Mouse (Mus musculus) MEL (cell line): ENCODE data around the gene Mical3. TPM values are rescaled to one million over a fixed set of nuclear protein-coding genes. Genes with fewer than 3 reads are reported as not detected.

Experiments used
- DNase-seq: peaks from one replicate; pipeline ENCODE4 v3.0.0; 2011; ENCODE audit warnings: low read depth, low spot score
- H3K27ac ChIP-seq: 2 replicates; pipeline ENCODE4 v1.5.1; 2012; ENCODE audit warnings: low read depth, mild to moderate bottlenecking, control low read depth, low read length, moderate library complexity; ENCODE audit not compliant: control insufficient read depth
- H3K27me3 ChIP-seq, 2 experiments: fragments of 150-350 bp in 1 of 2; sonication (generic) in 1 of 2; 2 replicates each; pipeline ENCODE4 v1.6.1; 2012; ENCODE audit warnings: low read length in 2 of 2, mild to moderate bottlenecking in 2 of 2, improper control_type of control experiment in 1 of 2, moderate library complexity in 1 of 2; ENCODE audit not compliant: insufficient read depth in 2 of 2, control insufficient read depth in 1 of 2
- H3K36me3 ChIP-seq, 2 experiments: 2 replicates each; pipeline ENCODE4 v1.6.1; 2012 to 2014; ENCODE audit warnings: low read length in 2 of 2, improper control_type of control experiment in 1 of 2, inconsistent platforms in 1 of 2, mild to moderate bottlenecking in 1 of 2; ENCODE audit not compliant: insufficient read depth in 2 of 2, control insufficient read depth in 1 of 2
- H3K4me1 ChIP-seq, 2 experiments: fragments of 150-350 bp in 1 of 2; sonication (generic) in 1 of 2; 2 replicates each; pipeline ENCODE4 v1.6.1; 2012; ENCODE audit warnings: low read length in 2 of 2, improper control_type of control experiment in 1 of 2, mild to moderate bottlenecking in 1 of 2; ENCODE audit not compliant: insufficient read depth in 2 of 2, control insufficient read depth in 1 of 2
- H3K4me3 ChIP-seq, 2 experiments: fragments of 150-350 bp in 1 of 2; sonication (generic) in 1 of 2; 2 replicates each; pipeline ENCODE4 v1.5.1; 2012; ENCODE audit warnings: low read depth in 2 of 2, low read length in 2 of 2, mild to moderate bottlenecking in 2 of 2, moderate library complexity in 2 of 2, control low read depth in 1 of 2, improper control_type of control experiment in 1 of 2; ENCODE audit not compliant: control insufficient read depth in 1 of 2, insufficient read depth in 1 of 2
- H3K79me2 ChIP-seq: 2 replicates; pipeline ENCODE4 v1.6.1; 2012; ENCODE audit warnings: mild to moderate bottlenecking, low read length, moderate library complexity; ENCODE audit not compliant: control insufficient read depth, poor library complexity, insufficient read depth
- H3K9ac ChIP-seq: 2 replicates; pipeline ENCODE4 v1.6.1; 2012; ENCODE audit warnings: low read depth, mild to moderate bottlenecking, control low read depth, low read length, moderate library complexity; ENCODE audit not compliant: control insufficient read depth, poor library complexity, severe bottlenecking
- H3K9me3 ChIP-seq: fragments of 150-350 bp; sonication (generic); replicated peaks from 2 replicates; pipeline ENCODE4 v1.6.1; 2012; ENCODE audit warnings: mild to moderate bottlenecking, low read length, improper control_type of control experiment, moderate library complexity; ENCODE audit not compliant: insufficient read depth
- CHD1 ChIP-seq: IDR thresholded peaks from 2 replicates; pipeline ENCODE4 v1.6.1; 2012; ENCODE audit warnings: low read depth, mild to moderate bottlenecking, inconsistent platforms, low read length, improper control_type of control experiment
- CHD2 ChIP-seq: IDR thresholded peaks from 2 replicates; pipeline ENCODE4 v1.6.1; 2011; ENCODE audit warnings: low read length, improper control_type of control experiment
- E2F4 ChIP-seq: IDR thresholded peaks from 2 replicates; pipeline ENCODE4 v1.6.1; 2011; ENCODE audit warnings: low read depth, low read length, improper control_type of control experiment, borderline replicate concordance
- GABPA ChIP-seq: IDR thresholded peaks from 2 replicates; pipeline ENCODE4 v1.6.1; 2012; ENCODE audit warnings: low read depth, mild to moderate bottlenecking, inconsistent platforms, low read length, improper control_type of control experiment, moderate library complexity
- GATA1 ChIP-seq: IDR thresholded peaks from 2 replicates; pipeline ENCODE4 v1.6.1; 2011; ENCODE audit warnings: low read depth, low read length, improper control_type of control experiment
- HCFC1 ChIP-seq: IDR thresholded peaks from 2 replicates; pipeline ENCODE4 v1.6.1; 2012; ENCODE audit warnings: low read depth, mild to moderate bottlenecking, inconsistent platforms, low read length, improper control_type of control experiment, moderate library complexity
- JUND ChIP-seq: IDR thresholded peaks from 2 replicates; pipeline ENCODE4 v1.6.1; 2011; ENCODE audit warnings: low read depth, mild to moderate bottlenecking, improper control_type of control experiment, low read length
- MAX ChIP-seq: IDR thresholded peaks from 2 replicates; pipeline ENCODE4 v1.6.1; 2011; ENCODE audit warnings: low read length, improper control_type of control experiment
- MYB ChIP-seq: IDR thresholded peaks from 2 replicates; pipeline ENCODE4 v1.6.1; 2011; ENCODE audit warnings: mild to moderate bottlenecking, low read depth, low read length, improper control_type of control experiment
- MYC ChIP-seq: IDR thresholded peaks from 2 replicates; pipeline ENCODE4 v1.6.1; 2011; ENCODE audit warnings: low read depth, mild to moderate bottlenecking, low read length, improper control_type of control experiment, moderate library complexity
- POLR2A ChIP-seq, 2 experiments: IDR thresholded peaks; 2 replicates each; pipeline ENCODE4 v1.6.1; 2011 to 2012; ENCODE audit warnings: low read length in 2 of 2, mild to moderate bottlenecking in 2 of 2, control low read depth in 1 of 2, improper control_type of control experiment in 1 of 2, low read depth in 1 of 2, moderate library complexity in 1 of 2; ENCODE audit not compliant: control insufficient read depth in 1 of 2, insufficient read depth in 1 of 2, poor library complexity in 1 of 2
- POLR2AphosphoS2 ChIP-seq: IDR thresholded peaks from 2 replicates; pipeline ENCODE4 v1.6.1; 2011; ENCODE audit warnings: low read length, improper control_type of control experiment
- POLR2AphosphoS5 ChIP-seq: IDR thresholded peaks from 2 replicates; pipeline ENCODE4 v1.6.1; 2012; ENCODE audit warnings: low read depth, borderline replicate concordance, mild to moderate bottlenecking, inconsistent platforms, low read length, moderate library complexity, mixed read lengths
- SIN3A ChIP-seq: IDR thresholded peaks from 2 replicates; pipeline ENCODE4 v1.6.1; 2012; ENCODE audit warnings: low read length, improper control_type of control experiment, inconsistent platforms
- SMC3 ChIP-seq: IDR thresholded peaks from 2 replicates; pipeline ENCODE4 v1.6.1; 2011; ENCODE audit warnings: low read depth, low read length, improper control_type of control experiment
- TCF12 ChIP-seq: IDR thresholded peaks from 2 replicates; pipeline ENCODE4 v1.6.1; 2014; ENCODE audit warnings: low read depth, mild to moderate bottlenecking, inconsistent platforms, low read length, improper control_type of control experiment, moderate library complexity
- UBTF ChIP-seq: IDR thresholded peaks from 2 replicates; pipeline ENCODE4 v1.6.1; 2012; ENCODE audit warnings: low read depth, mild to moderate bottlenecking, inconsistent platforms, low read length, improper control_type of control experiment, moderate library complexity, borderline replicate concordance; ENCODE audit not compliant: insufficient read depth
- USF1 ChIP-seq: IDR thresholded peaks from 2 replicates; pipeline ENCODE4 v1.6.1; 2014; ENCODE audit warnings: low read depth, mild to moderate bottlenecking, inconsistent platforms, low read length, improper control_type of control experiment, moderate library complexity
- USF2 ChIP-seq, 2 experiments: IDR thresholded peaks; 2 replicates each; pipeline ENCODE4 v1.6.1; 2011 to 2012; ENCODE audit warnings: improper control_type of control experiment in 2 of 2, low read length in 2 of 2, borderline replicate concordance in 1 of 2, inconsistent platforms in 1 of 2, low read depth in 1 of 2, mild to moderate bottlenecking in 1 of 2; ENCODE audit not compliant: insufficient read depth in 1 of 2
- ZKSCAN1 ChIP-seq: IDR thresholded peaks from 2 replicates; pipeline ENCODE4 v1.6.1; 2012; ENCODE audit warnings: low read depth, mild to moderate bottlenecking, inconsistent platforms, low read length, improper control_type of control experiment, moderate library complexity
- ZMIZ1 ChIP-seq: IDR thresholded peaks from 2 replicates; pipeline ENCODE4 v1.6.1; 2012; ENCODE audit warnings: low read depth, mild to moderate bottlenecking, inconsistent platforms, low read length, improper control_type of control experiment, moderate library complexity
- ZNF384 ChIP-seq: IDR thresholded peaks from 2 replicates; pipeline ENCODE4 v1.6.1; 2012; ENCODE audit warnings: low read depth, mild to moderate bottlenecking, inconsistent platforms, low read length, improper control_type of control experiment
- polyA plus RNA-seq, 2 experiments: library from polyadenylated mRNA; stranded (reverse) in 1 of 2; unstranded in 1 of 2; fragments of >175 nt in 1 of 2; fragments of >200 nt in 1 of 2; gene quantifications; 2 replicates each; pipeline versions ENCODE4 v1.2.1 to v1.2.4; 2012; ENCODE audit warnings: low replicate concordance in 2 of 2, low read depth in 1 of 2; ENCODE audit not compliant: insufficient read length in 2 of 2, insufficient read depth in 1 of 2, missing spikeins in 1 of 2
- total RNA-seq: library from RNA; depleted of rRNA; stranded (reverse); fragments of 300-350 nt; gene quantifications from 2 replicates; pipeline ENCODE4 v1.2.3, GENCODE M21; 2012

The Mical3 gene
- total and polyA plus RNA-seq, 3 experiments: 19.8 to 125 (median 31.4) TPM

DNA sequence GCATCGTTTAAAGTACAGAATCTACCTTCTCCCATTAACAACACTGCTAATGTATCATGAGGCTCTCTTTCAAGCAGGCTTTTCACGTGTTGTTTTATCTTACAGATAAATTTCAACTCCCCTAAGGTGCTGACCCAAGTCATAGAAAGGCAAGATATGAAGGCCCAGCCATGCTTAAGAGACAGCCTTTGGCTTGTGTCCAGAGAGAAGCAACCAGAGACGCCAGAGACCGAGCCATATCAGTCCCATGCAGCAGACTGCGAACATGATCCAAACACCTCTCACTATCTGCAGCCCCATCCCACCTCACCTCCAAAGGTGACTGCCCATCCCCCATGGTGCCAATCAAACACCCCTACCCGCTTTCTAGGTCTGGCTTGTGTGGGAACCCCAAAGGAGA lies 138.9 kb downstream of the Mical3 start (continued):
- TF ChIP-seq ZKSCAN1: no peak
- TF ChIP-seq CHD1: no peak
- peak; percentile 88 for TF ChIP-seq GATA1
- TF ChIP-seq TCF12: peak; percentile 90
- TF ChIP-seq MAX: no peak; the same call in 1 of the 2 replicates
- no peak for TF ChIP-seq HCFC1
- no peak for TF ChIP-seq UBTF
- no peak for TF ChIP-seq ZNF384
- TF ChIP-seq USF1: peak; percentile 42; the same call in 1 of the 2 replicates

DNA sequence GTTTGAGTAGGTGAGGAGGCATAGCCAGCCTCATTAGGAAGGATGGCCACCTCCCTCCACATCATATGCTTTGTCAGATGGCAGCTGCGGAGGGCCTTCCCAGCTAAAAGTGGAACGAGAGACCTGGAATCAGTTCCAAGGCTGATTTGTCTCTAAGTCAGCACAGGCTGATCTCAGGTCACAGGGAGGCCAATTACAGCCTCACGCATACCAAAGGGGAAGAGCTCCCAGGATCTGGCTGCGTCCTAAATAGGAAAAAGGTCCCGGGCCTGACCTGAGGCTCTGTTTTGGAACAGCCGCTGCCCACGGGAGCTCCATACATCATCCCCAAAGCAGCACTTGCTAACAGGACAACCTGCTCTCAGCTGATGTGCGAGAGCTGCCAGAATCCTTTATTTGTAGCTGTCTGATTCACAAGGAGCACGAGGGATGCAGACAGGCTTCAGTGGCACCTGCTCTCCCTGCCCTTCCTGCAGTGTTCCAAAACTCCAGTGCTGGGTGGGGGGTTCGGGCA lies 143.2 kb downstream of the Mical3 start:
- peak overlapping the region; percentile 48; the same call in 1 of the 2 replicates for H3K27ac ChIP-seq
- H3K27me3 ChIP-seq: no peaks in the 10 kb centered on the region
- H3K9ac ChIP-seq: no peak overlapping the region
- DNase-seq: no peak
- H3K79me2 ChIP-seq: no peaks in the 10 kb centered on the region
- H3K9me3 ChIP-seq: no peaks in the 10 kb centered on the region
- no peak overlapping the region for H3K4me3 ChIP-seq
- peaks cover 2 to 27% of the 10 kb centered on the region in 2 experiments for H3K36me3 ChIP-seq
- H3K4me1 ChIP-seq: peaks cover 13 to 30% of the 10 kb centered on the region in 2 experiments
- TF ChIP-seq MAX (no peak), USF2 (IDR thresholded peaks at IDR 0.05; ENCODE audit: borderline replicate concordance in 1 of 2, insufficient read depth in 1 of 2, low read depth in 1 of 2, low read length in 2 of 2) (no peak), MYC (no peak; the same call in 1 of the 2 replicates), SMC3 (no peak), POLR2AphosphoS2 (no peak), ZMIZ1 (no peak), SIN3A (no peak), JUND (no peak), E2F4 (no peak), POLR2AphosphoS5 (no peak), CHD2 (no peak), GABPA (no peak), MYB (no peak), POLR2A (IDR thresholded peaks at IDR 0.05; ENCODE audit: control insufficient read depth in 1 of 2, insufficient read depth in 1 of 2, low read depth in 1 of 2, low read length in 2 of 2, poor library complexity in 1 of 2) (no peak)
